Mouse (Mus musculus): Measurements from ENCODE around the gene Tmem151a.

DNA sequence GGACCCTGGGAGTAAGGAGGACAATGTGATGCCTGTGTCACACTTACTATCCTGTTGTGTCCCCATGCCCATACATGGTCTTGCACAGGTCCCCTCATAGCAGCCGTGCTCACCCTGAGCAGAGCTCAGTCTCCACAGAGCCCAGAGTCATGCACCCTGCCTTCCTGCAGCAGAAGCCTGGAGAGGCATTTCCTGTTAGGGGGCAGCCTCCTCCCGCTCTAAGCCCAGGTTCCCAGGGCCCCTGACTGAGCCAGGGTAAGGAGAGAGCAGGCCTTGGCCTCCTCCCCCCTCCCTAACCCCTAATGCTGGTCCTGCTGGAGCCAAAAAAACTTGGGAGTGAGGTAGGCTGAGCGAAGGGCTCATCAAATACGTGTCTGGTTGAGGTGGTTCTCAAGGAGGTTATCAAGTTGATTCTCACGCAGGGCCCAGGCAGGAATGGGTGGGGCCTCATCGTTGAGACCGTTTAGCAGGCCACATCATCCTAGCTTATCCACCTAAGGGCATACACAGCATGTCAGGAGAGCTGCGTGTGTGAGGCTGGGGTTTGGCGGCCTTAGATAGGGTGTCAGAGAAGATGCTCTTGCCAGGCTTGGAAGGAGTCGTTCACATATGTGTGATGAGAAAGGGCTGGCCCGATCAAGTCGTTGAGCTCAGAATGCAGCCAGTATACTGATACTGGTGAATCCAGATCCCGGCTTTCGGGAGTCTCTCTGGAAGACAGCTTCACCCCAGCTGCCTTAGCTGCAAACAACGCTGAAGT, 18.1 kb downstream of the Tmem151a start:
- TF ChIP-seq POLR2A (IDR thresholded peaks at IDR 0.05; ENCODE audit: low read depth, low read length) = no peak
- no peak for TF ChIP-seq CTCF (IDR thresholded peaks at IDR 0.05; ENCODE audit: extremely low read depth, insufficient read length, insufficient replicate concordance, low read depth, low read length)

Data from small intestine, adult 2 months (tissue).